In genomic region chr17:5402624-5403023, GRCm38 (mm10) we compare ENCODE assay signal across 8 mouse cellular contexts. TPM values are rescaled to one million over a fixed set of nuclear protein-coding genes. Genes with fewer than 3 reads are reported as not detected.
DNase-seq lines count a peak whose midpoint lies in the region; ATAC-seq lines count a peak whose summit lies in the region.

No protein-coding gene starts in this region.

- peaks cover 42% of the 10 kb centered on the region for H3K27me3 ChIP-seq in midbrain, embryonic 12.5 days

- intact Hi-C loops in left cerebral cortex, postnatal 4 days (cut with DNase I), result no loop called here

- H3K27ac ChIP-seq in midbrain, embryonic 12.5 days (replicated peaks), result no peak overlapping the region

- H3K4me2 ChIP-seq in midbrain, embryonic 12.5 days (replicated peaks), result peak overlapping the region; percentile 30

- peak; percentile 67 for ATAC-seq in common myeloid progenitor, adult 5-6 weeks (replicated peaks; ENCODE audit: low read depth, poor library complexity, severe bottlenecking)
- peak; percentile 74 for ATAC-seq in midbrain, embryonic 12.5 days (ENCODE audit: low FRiP score, low read depth)
- ATAC-seq in inflammation-experienced regulatory T-cells, adult 6 months, result no peak

- H3K9ac ChIP-seq in midbrain, embryonic 12.5 days (replicated peaks), result no peak overlapping the region

- DNase-seq in adrenal gland, adult (ENCODE audit: inconsistent age in 2 of 2, low spot score in 1 of 2), result peak; percentile 86 to 95
- peak; percentile 78 for DNase-seq in gastrocnemius, postnatal 10 days
- peak; percentile 31 for DNase-seq in hindlimb bud, embryonic 11.5 days (ENCODE audit: extremely low spot score, low read depth, low spot score)
- peak; percentile 88 for DNase-seq in left cerebral cortex, postnatal 4 days
- DNase-seq in skeletal muscle tissue, adult 2 months (ENCODE audit: low read depth, low spot score), result peak; percentile 53

- no peaks in the 10 kb centered on the region for H3K36me3 ChIP-seq in midbrain, embryonic 12.5 days

- H3K9me3 ChIP-seq in midbrain, embryonic 12.5 days, result no peaks in the 10 kb centered on the region

- no peak overlapping the region for H3K4me3 ChIP-seq in midbrain, embryonic 12.5 days

- 23% methylated on average over 8 of the region's 8 CpGs for WGBS in midbrain, embryonic 12.5 days

- peaks cover 6% of the 10 kb centered on the region; the same call in 1 of the 2 replicates for H3K4me1 ChIP-seq in midbrain, embryonic 12.5 days

RNA-seq across cellular contexts. Expression of gene Ldhal6b, which starts 15.9 kb away (rescaled TPM):
- 0.14 TPM in 1 of 2 replicates, not detected in the other for total RNA-seq in common myeloid progenitor, adult 5-6 weeks (2017)
- total RNA-seq in gastrocnemius, postnatal 10 days (2021), result 1 to 10 TPM in 1 of 2 experiments, under 1 TPM in 1; 0.59 to 1.1 TPM
- total RNA-seq in left cerebral cortex, postnatal 4 days (2021), result 1 to 10 TPM; 1.9 to 2.0 TPM
- polyA plus RNA-seq in midbrain, embryonic 12.5 days (2016; fragmentation: Nextera tagmentation; extraction: Ambion mirVana), result 0.17 TPM in 1 of 2 replicates, not detected in the other
- polyA plus RNA-seq in inflammation-experienced regulatory T-cells, adult 6 months (2017; shearing (Covaris generic)), result not detected

RNA-seq across cellular contexts. Expression of gene Tmem242, which starts 37.4 kb away (rescaled TPM):
- 48.0 and 52.0 TPM in 2 replicates for total RNA-seq in common myeloid progenitor, adult 5-6 weeks (2017)
- 100 to 1,000 TPM; 117 to 134 TPM for total RNA-seq in gastrocnemius, postnatal 10 days (2021)
- 10 to 100 TPM; 67.6 to 71.8 TPM for total RNA-seq in left cerebral cortex, postnatal 4 days (2021)
- polyA plus RNA-seq in midbrain, embryonic 12.5 days (2016; fragmentation: Nextera tagmentation; extraction: Ambion mirVana), result 112 and 122 TPM in 2 replicates
- polyA plus RNA-seq in inflammation-experienced regulatory T-cells, adult 6 months (2017; shearing (Covaris generic)), result 10 to 100 TPM; 73.0 to 74.1 (median 73.9) TPM

Comparison
In these comparisons a context has a peak if more than half of its experiments do, and no peak if none do; other contexts are left out.
1. DNase-seq: peak in every context shown above with its lines; median percentile 90 in adrenal gland, adult; 88 in left cerebral cortex, postnatal 4 days; 78 in gastrocnemius, postnatal 10 days; 53 in skeletal muscle tissue, adult 2 months; 31 in hindlimb bud, embryonic 11.5 days.